Mouse (Mus musculus): ENCODE measurements at regions not wholly inside any gene's neighbourhood (a gene's known extent, or its start where the extent isn't known, plus 50 kb on each side); places are given as distances from the start of the nearest gene placed in this dataset.
A peak's percentile ranks its signal among the peaks of the same experiment; 100 is the strongest.

DNA sequence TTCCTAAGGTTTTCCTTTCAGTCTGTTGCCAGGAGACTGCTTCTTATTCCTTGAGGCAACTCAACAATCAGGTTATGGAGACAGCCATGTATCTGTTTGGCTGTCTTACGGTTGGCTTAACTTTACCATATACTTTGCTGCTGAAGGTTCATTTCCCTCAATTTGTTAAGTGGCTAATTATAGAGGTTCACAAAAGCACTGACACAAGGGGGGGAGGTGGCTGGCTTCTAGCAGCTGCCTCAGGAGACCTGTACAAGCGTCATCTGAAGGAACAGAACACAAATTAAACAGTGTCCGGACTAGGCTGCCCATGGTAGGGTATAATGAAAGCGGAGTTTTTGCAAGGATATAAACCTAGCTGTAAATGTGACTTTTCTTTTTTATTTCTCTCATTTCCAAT lies 305.0 kb upstream of the Rnf219 start:
- no peak for DNase-seq (ENCODE audit: low spot score)

GRCm38 (mm10) chr14:104824926-104825325 lies 302.5 kb upstream of the Rnf219 start:
- no peak for DNase-seq (ENCODE audit: low spot score)

DNA sequence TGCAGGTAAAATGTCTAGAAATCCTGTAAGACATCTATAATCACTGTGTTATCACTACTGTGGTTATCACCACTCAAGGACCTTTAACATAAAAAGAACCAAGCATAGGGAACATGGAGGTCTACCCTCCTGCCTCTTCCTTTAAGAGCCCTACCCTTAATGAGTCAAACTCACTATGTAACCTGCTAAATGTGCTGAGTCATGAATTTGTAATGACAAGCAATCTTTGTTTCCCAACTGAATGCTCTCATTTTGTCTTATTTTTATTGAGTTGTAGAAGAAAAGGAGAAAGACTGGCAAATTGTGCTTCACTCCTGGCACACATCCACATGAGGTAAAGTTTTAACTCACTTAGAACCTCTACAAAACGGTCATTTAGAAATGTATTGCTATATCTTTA lies 301.8 kb upstream of the Rnf219 start:
- no peak for DNase-seq (ENCODE audit: low spot score)

DNA sequence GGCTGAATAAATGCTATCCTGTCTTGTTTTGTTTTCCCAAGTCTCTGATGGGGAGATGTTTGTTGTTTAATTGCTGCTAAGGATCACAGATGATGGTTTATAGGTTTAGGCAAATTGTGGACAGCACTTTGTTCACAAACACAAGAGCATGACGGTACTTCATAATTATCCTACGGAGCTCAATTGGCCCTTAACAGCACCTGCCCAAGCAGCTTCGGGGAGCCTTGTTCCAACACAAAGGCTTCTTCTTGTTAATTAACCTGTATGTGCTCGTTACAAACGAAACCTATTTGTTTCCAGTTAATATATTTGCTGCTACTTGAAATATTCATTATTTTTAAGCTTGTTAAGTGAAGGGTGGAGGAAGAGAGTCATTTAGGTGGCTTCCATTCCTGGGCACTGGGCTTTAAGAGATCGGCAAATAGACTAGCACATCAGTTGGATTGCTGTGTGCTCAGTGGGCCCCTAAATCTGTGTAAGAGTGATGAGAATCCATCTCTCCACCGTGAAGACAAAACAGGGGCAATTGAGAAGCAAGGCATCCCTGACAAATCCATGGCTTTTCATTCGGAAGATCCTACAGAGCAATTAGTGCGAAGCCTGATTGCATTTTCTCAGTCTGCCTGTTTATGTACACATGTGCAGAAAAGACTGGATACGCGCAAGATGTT lies 299.6 kb upstream of the Rnf219 start:
- no peak for DNase-seq (ENCODE audit: low spot score)

DNA sequence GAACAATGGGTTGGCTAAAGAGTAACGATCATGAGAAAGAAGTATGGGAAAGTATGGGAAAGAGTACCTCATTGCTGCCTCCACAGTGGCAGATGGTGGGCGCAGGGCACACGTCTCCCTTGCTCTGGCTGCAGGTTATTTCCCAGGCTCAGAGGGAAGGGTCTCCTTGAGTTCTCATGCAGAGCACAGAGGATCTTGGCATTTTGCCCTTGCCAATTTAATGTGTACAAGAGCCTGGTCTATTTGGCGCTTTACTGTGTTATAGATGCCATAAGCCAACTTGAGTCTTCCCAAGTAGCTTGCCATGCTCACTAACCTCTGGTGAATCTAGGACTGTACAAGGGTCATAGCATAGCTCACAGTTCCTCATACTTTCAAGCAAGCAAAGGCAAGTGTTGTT lies 296.7 kb upstream of the Rnf219 start:
- DNase-seq (ENCODE audit: low spot score) = no peak

- peak; percentile 89 for DNase-seq (ENCODE audit: low spot score)
Observed at GRCm38 (mm10) chr14:104813977-104814584, 291.6 kb upstream of the Rnf219 start.

DNA sequence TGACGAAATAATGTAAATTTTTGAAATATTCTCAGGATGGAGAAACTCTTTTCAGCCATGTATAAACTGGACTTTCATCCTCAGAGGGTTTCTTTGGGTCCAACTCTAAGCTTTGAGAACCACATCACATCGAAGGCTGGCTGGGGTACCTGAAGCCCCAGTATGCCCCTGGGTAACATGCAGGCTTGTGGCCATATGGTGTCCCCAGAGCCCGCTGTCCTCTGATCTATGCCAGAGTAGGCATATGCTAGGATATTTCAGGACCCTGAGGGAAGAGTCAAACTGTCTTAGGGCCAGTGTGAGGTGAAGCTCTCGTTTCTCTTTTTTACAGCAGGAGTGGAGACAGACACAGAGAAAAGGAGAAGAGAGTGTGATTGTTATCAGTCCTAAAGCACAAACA lies 289.6 kb upstream of the Rnf219 start:
- no peak for DNase-seq (ENCODE audit: low spot score)

- no peak for DNase-seq (ENCODE audit: low spot score)
Observed at GRCm38 (mm10) chr14:104805332-104805731, 282.9 kb upstream of the Rnf219 start.

DNA sequence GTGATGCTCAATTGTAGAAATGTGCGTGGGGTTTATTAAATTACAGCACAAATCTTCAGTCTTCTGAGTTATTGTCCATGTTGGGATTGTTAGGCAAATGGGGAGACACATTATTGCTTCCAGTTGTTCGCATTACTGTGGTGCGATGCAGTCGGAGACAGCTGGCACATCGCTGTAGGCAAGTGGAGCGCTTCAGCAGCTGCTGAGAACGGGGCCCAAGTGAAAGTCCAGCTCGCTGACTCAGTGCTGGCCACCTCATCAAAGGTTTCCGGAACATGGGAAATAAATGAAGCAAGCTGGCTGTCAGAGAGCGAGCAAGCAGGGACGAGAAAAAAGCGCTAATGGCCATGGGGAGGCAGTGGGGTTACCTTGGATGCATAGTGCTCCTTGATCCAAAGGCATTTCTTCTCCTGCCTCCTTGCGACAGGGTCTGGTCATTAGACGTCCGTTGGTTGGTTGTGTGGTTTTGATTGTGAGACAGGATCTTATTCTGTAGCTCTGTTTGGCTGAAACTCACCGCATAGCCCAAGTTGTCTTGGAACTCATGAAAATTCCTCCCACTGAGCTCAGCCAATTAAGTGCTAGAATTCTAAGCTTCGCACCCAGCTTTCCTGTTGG lies 274.0 kb upstream of the Rnf219 start:
- DNase-seq (ENCODE audit: low spot score) = no peak

DNA sequence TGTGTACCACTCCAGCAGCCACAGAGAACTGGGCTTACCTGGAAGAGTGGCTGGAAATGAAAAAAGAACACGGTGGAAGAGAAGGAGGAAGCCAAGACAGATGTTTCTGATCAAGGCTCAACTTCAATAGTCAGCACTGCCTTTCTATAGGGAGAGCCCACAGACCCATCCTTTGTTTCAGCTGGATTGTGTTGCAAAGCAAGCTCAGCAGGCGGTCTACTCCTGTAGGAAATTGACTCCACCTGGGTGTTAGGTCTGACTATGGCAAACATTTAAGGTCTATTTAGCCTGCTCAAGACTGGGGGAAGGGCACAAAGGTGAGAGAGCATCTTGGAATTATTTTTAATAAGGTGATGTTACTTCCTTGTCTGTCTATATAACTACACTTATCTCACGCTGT lies 266.9 kb upstream of the Rnf219 start:
- DNase-seq (ENCODE audit: low spot score) = no peak

DNA sequence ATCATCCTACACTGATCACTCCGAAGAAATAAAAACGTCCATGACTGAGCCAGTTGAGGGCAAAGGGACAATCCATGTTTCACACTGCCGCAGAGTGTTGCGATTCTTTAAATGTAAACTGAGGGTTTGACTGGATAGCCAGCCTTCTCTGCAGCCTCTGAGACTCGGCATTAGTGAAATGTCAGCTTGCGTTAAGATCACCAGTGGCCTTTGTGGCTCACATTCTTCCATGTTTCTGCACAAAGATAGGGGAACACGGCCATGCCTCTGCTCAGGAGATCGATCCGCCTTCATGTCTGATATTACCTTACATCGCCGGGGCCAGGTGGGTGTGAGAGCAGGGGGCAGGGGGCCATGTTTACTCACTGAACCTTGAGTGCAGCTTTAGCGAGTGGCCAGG lies 262.6 kb upstream of the Rnf219 start:
- DNase-seq (ENCODE audit: low spot score) = no peak

- no peak for DNase-seq (ENCODE audit: low spot score)
Observed at GRCm38 (mm10) chr14:104769938-104770337, 247.5 kb upstream of the Rnf219 start.

GRCm38 (mm10) chr14:104734213-104734612 lies 211.8 kb upstream of the Rnf219 start:
- no peak for DNase-seq (ENCODE audit: low spot score)

- DNase-seq (ENCODE audit: low spot score) = no peak
Observed at GRCm38 (mm10) chr14:104732036-104732435, 209.6 kb upstream of the Rnf219 start.

DNA sequence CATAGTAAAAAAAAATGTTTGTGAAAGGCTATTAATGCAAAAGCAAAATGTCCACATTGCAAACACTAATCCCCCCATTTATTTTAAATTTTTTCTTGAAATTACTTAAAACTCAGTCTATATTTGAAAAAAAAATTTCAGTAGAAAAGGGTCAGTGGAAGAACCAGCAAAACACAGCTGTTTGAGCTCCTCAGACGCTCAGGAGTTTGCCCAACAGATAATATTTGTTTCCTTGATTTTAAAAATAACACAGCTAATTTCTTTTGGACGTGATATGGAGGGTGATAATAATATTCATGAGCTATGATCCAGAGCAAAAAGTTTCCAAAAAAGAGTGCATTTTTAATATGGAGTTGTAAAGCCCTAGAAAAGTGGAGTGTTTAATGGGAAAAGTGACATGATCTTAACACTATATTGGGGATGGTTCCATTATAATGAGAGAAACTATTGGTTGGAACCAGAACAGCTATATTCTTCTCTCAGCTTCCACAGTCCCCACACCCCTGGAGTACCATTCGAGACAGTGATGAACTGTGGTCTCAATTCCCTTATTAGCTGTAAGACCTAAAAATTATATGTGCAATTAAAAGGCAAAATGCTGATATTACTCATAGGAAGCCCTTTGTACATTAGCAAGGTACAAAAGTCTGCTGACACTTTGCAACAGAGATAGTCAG lies 209.0 kb upstream of the Rnf219 start:
- DNase-seq (ENCODE audit: low spot score) = no peak

DNA sequence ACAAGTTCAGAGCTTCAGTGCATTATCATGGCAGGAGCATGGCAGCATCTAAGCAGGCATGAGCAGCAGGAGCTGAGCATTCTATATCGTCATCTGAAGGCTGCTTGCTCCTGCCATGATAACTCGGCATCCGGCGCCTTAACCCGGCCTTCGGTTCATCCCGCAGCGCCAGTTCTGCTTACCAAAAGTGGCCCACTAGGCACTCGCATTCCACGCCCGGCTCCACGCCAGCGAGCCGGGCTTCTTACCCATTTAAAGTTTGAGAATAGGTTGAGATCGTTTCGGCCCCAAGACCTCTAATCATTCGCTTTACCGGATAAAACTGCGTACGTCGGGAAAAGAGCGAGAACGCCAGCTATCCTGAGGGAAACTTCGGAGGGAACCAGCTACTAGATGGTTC lies 193.2 kb upstream of the Rnf219 start:
- peak; percentile 85 for DNase-seq (ENCODE audit: low spot score)

DNA sequence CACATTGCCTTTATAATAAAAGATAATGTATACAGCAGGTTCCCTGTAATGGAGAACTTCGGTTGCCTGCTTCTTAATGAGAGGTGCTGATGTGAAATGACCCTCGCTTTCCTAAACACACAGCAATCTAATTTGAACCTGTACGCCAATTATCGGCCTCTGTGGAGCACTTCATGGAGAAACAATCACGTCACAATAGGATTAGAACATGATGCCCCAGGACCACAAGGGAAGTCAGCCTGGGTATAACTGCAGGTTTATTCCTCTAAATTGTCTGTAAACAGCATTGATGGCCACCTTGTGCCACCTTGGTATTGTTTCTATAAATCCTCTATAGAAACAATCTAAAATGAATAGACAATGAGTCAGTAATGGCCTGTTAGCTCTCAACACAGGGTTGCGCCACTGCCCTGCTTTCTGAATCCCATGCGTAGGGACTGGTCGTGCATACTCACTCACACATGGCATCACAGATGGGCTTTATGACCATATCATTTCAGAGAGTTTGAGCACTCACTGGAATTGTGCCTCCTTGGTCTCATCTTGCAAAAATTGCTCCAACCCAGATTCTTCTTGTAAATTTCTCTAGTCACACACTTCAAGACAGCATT lies 179.9 kb upstream of the Rnf219 start:
- no peak for DNase-seq (ENCODE audit: low spot score)

DNA sequence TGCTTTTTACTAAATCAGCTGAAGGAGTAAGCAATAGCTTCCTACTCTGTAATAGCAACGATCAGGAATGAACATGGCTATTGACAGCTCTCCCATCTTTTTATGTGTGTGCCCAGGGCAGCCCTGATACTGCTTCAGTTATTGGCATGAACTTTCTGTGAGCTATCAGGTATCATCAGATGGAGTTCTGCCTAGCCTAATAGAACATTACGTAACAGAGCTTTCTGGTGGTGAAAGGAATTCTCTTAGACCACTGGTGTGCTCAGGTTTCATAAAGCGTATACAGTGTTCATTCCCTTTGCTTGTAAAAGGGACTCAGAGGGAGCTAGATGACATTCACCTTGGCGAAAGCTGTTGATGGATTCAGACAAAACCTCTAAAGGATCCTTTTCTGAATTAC lies 176.5 kb upstream of the Rnf219 start:
- no peak for DNase-seq (ENCODE audit: low spot score)

DNA sequence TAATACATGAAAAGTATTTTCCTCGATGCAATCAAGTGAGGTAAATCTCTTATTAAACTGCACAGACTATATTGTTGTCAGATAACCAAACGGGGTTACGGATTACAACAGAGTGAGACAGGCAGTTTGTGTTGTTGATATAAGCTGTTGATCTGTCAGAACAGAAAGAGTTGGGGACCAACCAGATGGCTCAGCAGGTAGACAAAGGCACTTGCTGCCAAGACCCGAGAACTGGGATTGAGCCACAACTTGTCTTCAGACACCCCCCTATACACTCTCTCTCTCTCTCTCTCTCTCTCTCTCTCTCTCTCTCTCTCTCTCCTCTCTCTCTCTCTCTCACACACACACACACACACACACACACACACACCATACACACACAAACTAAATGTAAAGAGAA lies 172.7 kb upstream of the Rnf219 start:
- DNase-seq (ENCODE audit: low spot score) = no peak

DNA sequence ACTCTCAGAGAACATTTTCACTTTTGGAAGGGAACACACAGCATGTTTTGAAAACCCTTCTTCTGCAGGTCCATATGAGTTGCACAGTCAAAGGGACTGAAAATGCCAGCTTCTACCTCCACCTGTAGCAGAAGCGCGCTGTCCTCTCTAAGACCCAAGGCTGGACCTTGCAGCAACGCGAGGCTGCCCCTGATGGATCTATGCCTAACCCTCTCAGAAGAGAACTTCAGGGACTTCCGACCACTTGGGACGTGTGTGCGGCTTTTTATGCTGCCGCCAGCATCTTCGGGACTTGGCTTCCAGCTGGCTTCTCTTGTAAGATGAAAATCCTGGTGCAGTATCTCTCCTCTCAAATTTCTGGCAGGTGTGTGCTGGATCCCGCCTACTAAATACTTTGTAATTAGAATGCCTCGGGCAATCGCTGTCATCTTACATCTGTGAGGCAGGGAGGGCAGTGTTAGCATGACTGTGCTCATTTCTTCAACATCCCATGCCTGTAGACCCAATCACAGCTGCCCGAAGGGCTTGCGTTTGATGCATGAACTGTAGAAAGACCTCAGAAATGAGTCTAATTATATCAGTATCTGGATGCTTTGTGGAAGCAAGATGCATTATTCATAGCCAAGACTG lies 171.8 kb upstream of the Rnf219 start:
- no peak for DNase-seq (ENCODE audit: low spot score)

DNA sequence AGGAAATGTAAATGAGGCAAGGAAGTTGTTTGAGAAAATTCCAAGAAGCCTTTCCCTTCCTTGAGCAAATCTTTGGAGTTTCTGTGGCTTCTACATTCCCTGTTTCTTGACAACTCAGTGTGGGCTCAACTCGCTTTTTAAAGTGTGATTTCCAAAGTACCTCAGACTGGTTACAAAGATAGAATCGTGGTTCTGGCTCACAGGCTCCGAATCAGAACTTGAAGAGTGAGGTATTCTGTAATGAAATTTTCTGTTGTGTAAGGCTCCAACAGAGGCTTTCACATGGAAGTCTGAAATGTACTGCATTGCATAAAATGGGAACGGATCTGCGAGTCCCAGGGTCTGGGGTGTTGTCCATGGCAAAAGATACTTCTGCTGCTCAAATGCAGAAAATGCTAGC lies 170.2 kb upstream of the Rnf219 start:
- DNase-seq (ENCODE audit: low spot score) = no peak

DNA sequence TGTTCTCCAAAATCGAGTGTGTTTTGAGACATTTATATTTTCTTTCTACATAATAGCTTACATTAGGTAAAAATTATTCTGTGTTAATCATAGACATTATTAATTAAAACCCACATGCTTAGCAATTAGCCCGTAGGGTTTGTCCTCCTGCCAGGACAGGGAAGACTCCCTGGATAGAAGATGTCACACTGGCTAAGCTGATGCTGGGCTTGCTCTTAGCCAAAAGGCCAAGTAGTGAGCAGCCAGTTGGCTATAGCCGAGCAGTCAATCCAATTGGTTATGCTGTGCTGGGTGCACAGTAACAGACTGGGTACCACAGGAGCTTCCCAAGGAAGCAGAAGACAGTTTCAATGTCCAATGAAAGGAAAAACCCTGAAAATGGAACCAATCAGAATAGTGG lies 166.0 kb upstream of the Rnf219 start:
- no peak for DNase-seq (ENCODE audit: low spot score)

All from layer of hippocampus, adult 11-12 months (tissue).